Mouse (Mus musculus) bone marrow, adult 2 months (tissue): ENCODE results near the gene Sowaha. TPM values are rescaled to one million over a fixed set of nuclear protein-coding genes. Genes with fewer than 3 reads are reported as not detected.

Experiments used
- H3K27ac ChIP-seq: fragments of 200-500 bp; 2 replicates; pipeline ENCODE4 v1.5.1; 2012; ENCODE audit warnings: low read depth, mild to moderate bottlenecking, control low read depth, inconsistent platforms, low read length; ENCODE audit not compliant: control insufficient read depth, poor library complexity, insufficient read depth
- H3K4me1 ChIP-seq: fragments of 200-500 bp; 2 replicates; pipeline ENCODE4 v1.6.1; 2011; ENCODE audit warnings: low read length; ENCODE audit not compliant: control insufficient read depth, insufficient read depth
- H3K4me3 ChIP-seq: fragments of 200-500 bp; replicated peaks from 2 replicates; pipeline ENCODE3; 2011; ENCODE audit warnings: mild to moderate bottlenecking, low read depth, low read length, control low read depth; ENCODE audit not compliant: control insufficient read depth
- CTCF ChIP-seq: fragments of 200-500 bp; IDR thresholded peaks from 2 replicates; pipeline ENCODE4 v1.5.1; 2011; ENCODE audit warnings: low read length, control low read depth; ENCODE audit not compliant: control insufficient read depth, insufficient read depth
- POLR2A ChIP-seq: fragments of 200-500 bp; IDR thresholded peaks from 2 replicates; pipeline ENCODE4 v1.6.1; 2011; ENCODE audit warnings: low read depth, mild to moderate bottlenecking, control low read depth, low read length, borderline replicate concordance; ENCODE audit not compliant: control insufficient read depth
- WGBS: fragments of 180-500 bp; shearing (Covaris S2); methylation state at CpG from one replicate; pipeline ENCODE4 v1.1.7; 2018; 5-methylcytosine and 5-hydroxymethylcytosine counted together
- polyA plus RNA-seq: library from polyadenylated mRNA; stranded (reverse); fragments of >200 nt; gene quantifications from 2 replicates; pipeline ENCODE4 v1.2.4, GENCODE M21; 2011; ENCODE audit warnings: low replicate concordance; ENCODE audit not compliant: missing spikeins, insufficient read depth, insufficient read length

Gene Sowaha
- polyA plus RNA-seq, 1 experiment: 8.2 TPM

- Histone ChIP-seq H3K4me1 (no peaks in the 10 kb centered on the region), H3K4me3 (no peak overlapping the region), H3K27ac (no peak overlapping the region)
- WGBS: 62% methylated on average over 5 of the region's 5 CpGs
- TF ChIP-seq POLR2A (no peak), CTCF (no peak)
Measured at GRCm38 (mm10) chr11:53510351-53510750, 30.3 kb upstream of the Sowaha start.

- Histone ChIP-seq H3K4me1 (no peaks in the 10 kb centered on the region), H3K27ac (no peak overlapping the region), H3K4me3 (no peak overlapping the region)
- TF ChIP-seq CTCF (no peak), POLR2A (no peak)
- WGBS: 82% methylated on average over 3 of the region's 3 CpGs
Measured at GRCm38 (mm10) chr11:53508591-53508990, 28.5 kb upstream of the Sowaha start.

GRCm38 (mm10) chr11:53508152-53508551, 28.1 kb upstream of the Sowaha start:
- TF ChIP-seq POLR2A: no peak
- no peak for TF ChIP-seq CTCF
- WGBS: 77% methylated on average over 7 of the region's 7 CpGs
- no peak overlapping the region for H3K27ac ChIP-seq

GRCm38 (mm10) chr11:53507098-53507805, 27.2 kb upstream of the Sowaha start:
- no peaks in the 10 kb centered on the region for H3K4me1 ChIP-seq
- no peak overlapping the region for H3K27ac ChIP-seq
- no peak for TF ChIP-seq POLR2A
- H3K4me3 ChIP-seq: no peak overlapping the region
- WGBS: 88% methylated on average over 9 of the region's 9 CpGs

More at GRCm38 (mm10) chr11:53508152-53508551, 28.1 kb upstream of the Sowaha start:
- Histone ChIP-seq H3K4me3 (no peak overlapping the region), H3K4me1 (no peaks in the 10 kb centered on the region)

GRCm38 (mm10) chr11:53505026-53505663, 25.1 kb upstream of the Sowaha start:
- TF ChIP-seq CTCF (no peak), POLR2A (no peak)
- Histone ChIP-seq H3K27ac (no peak overlapping the region), H3K4me3 (no peak overlapping the region), H3K4me1 (no peaks in the 10 kb centered on the region)
- WGBS: 79% methylated on average over 5 of the region's 5 CpGs

GRCm38 (mm10) chr11:53504376-53504775, 24.3 kb upstream of the Sowaha start:
- Histone ChIP-seq H3K4me1 (no peaks in the 10 kb centered on the region; the same call in 1 of the 2 replicates), H3K4me3 (no peak overlapping the region), H3K27ac (no peak overlapping the region)
- no peak for TF ChIP-seq POLR2A
- TF ChIP-seq CTCF: no peak
- 89% methylated on average over 8 of the region's 8 CpGs for WGBS

- H3K4me3 ChIP-seq: no peak overlapping the region
- TF ChIP-seq POLR2A (no peak), CTCF (no peak)
- WGBS: 44% methylated on average over 5 of the region's 5 CpGs
- H3K4me1 ChIP-seq: no peaks in the 10 kb centered on the region; the same call in 1 of the 2 replicates
- no peak overlapping the region for H3K27ac ChIP-seq
Measured at GRCm38 (mm10) chr11:53503738-53504137, 23.7 kb upstream of the Sowaha start.

GRCm38 (mm10) chr11:53502039-53502765, 22.1 kb upstream of the Sowaha start:
- TF ChIP-seq POLR2A (no peak), CTCF (no peak)

GRCm38 (mm10) chr11:53500569-53500968, 20.5 kb upstream of the Sowaha start:
- Histone ChIP-seq H3K4me3 (no peak overlapping the region), H3K27ac (no peak overlapping the region), H3K4me1 (no peaks in the 10 kb centered on the region; the same call in 1 of the 2 replicates)
- TF ChIP-seq POLR2A (no peak), CTCF (no peak)
- WGBS: 28% methylated on average over 11 of the region's 11 CpGs

More at GRCm38 (mm10) chr11:53502039-53502765, 22.1 kb upstream of the Sowaha start:
- Histone ChIP-seq H3K27ac (no peak overlapping the region), H3K4me3 (no peak overlapping the region), H3K4me1 (no peaks in the 10 kb centered on the region; the same call in 1 of the 2 replicates)
- 53% methylated on average over 8 of the region's 8 CpGs for whole genome bisulfite sequencing
